Mouse (Mus musculus) erythroblast, embryonic 14.5 days (primary cell): Measurements from ENCODE around the gene Lamtor1. TPM values are rescaled to one million over a fixed set of nuclear protein-coding genes. Genes with fewer than 3 reads are reported as not detected.
"Not testable (repeated sequence)": the region's sequence is repeated elsewhere in the genome, so short reads cannot be mapped to it uniquely, and the experiment has no call there.

ENCODE experiments used
- H3K27me3 ChIP-seq: 2 replicates; pipeline ENCODE4 v1.6.1; 2012; ENCODE audit warnings: inconsistent platforms; ENCODE audit not compliant: control insufficient read depth
- H3K36me3 ChIP-seq: 2 replicates; pipeline ENCODE4 v1.6.1; 2012; ENCODE audit warnings: mild to moderate bottlenecking, inconsistent platforms; ENCODE audit not compliant: control insufficient read depth
- H3K4me1 ChIP-seq: 2 replicates; pipeline ENCODE4 v1.6.1; 2012; ENCODE audit warnings: inconsistent platforms; ENCODE audit not compliant: control insufficient read depth
- H3K4me3 ChIP-seq: replicated peaks from 2 replicates; pipeline ENCODE3; 2012; ENCODE audit warnings: moderate library complexity, mild to moderate bottlenecking, inconsistent platforms
- H3K9me3 ChIP-seq: 2 replicates; pipeline ENCODE4 v1.6.1; 2012; ENCODE audit warnings: low read length, inconsistent platforms, mixed read lengths; ENCODE audit not compliant: control insufficient read depth
- GATA1 ChIP-seq: IDR thresholded peaks from 2 replicates; pipeline ENCODE4 v1.6.1; 2012; ENCODE audit warnings: low read length, inconsistent platforms, mixed read lengths
- TAL1 ChIP-seq: IDR thresholded peaks from 3 replicates; pipeline ENCODE4 v1.6.1; 2012; ENCODE audit warnings: low read length, inconsistent platforms, mixed read lengths
- polyA plus RNA-seq: library from polyadenylated mRNA; stranded (reverse); fragments of >175 nt; gene quantifications from 2 replicates; pipeline ENCODE4 v1.2.3, GENCODE M21; 2012

Lamtor1 gene
- polyA plus RNA-seq, 1 experiment: 10.4 TPM

DNA sequence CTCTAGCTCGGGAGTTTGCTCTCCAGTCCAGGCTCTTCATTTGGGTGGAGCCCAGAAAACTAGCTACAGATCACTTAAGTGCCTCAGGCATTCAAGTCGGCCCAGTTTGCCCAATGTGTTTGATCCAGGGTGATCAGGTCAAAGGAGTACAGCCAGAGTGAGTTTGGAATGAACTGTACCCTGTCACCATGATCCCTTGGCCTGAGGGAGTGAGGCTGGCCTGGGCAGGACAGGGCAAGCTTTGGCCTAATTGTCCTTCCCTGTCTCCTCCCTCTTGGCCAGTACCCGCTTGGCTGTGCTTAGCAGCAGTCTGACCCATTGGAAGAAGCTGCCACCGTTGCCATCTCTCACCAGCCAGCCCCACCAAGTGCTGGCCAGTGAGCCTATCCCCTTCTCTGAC, 4.4 kb downstream of the Lamtor1 start:
- Histone ChIP-seq H3K4me3 (no peak overlapping the region), H3K27me3 (no peaks in the 10 kb centered on the region), H3K9me3 (no peaks in the 10 kb centered on the region), H3K36me3 (peaks cover 72% of the 10 kb centered on the region), H3K4me1 (peaks cover 37% of the 10 kb centered on the region)
- no peak for TF ChIP-seq TAL1
- TF ChIP-seq GATA1: no peak

DNA sequence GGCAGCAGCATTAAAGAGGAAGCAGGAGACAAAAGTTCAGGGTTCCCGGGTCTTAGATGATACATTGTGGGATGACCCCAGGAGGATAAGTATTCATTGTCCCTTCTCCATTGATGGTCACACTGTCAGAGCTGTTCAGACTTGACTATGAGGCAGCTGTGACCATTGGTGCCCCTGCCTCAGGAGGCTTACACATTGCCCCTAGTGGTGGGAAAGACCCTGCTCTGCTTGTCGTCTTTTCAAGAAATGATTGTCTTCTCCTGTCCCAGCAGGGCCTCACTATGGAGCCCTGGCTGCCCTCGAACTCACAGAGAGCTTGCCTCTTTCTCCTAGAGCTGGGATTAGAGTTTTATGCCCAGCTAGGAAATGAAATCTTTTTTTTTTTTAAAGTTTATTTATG, 6.3 kb downstream of the Lamtor1 start:
- H3K36me3 ChIP-seq: peaks cover 72% of the 10 kb centered on the region
- TF ChIP-seq TAL1: no peak
- no peak for TF ChIP-seq GATA1
- H3K4me3 ChIP-seq: no peak overlapping the region
- H3K27me3 ChIP-seq: no peaks in the 10 kb centered on the region
- peaks cover 24% of the 10 kb centered on the region for H3K4me1 ChIP-seq
- no peaks in the 10 kb centered on the region for H3K9me3 ChIP-seq

DNA sequence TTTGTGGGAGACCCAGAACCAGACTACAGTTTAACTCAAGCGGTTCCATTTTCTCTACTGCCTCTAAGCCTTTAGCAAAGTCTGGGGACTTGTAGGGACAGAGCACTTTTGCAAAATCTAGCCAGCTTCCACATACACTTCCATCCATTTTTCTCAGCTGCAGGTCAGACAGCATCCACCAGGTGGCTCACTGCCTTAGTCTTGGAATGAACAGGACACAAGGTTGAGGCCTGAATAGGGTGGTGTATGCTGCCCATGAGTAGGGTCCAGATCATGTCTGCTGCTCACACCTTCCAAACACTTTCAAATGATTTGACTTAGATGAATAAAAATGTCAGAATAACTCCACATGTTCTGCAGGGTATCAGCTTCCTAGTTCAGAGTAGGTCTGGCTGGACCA, 12.4 kb downstream of the Lamtor1 start:
- H3K36me3 ChIP-seq: peaks cover 16% of the 10 kb centered on the region
- H3K4me1 ChIP-seq: no peaks in the 10 kb centered on the region
- no peak overlapping the region for H3K4me3 ChIP-seq
- H3K9me3 ChIP-seq: no peaks in the 10 kb centered on the region
- H3K27me3 ChIP-seq: no peaks in the 10 kb centered on the region
- no peak for TF ChIP-seq TAL1
- TF ChIP-seq GATA1: no peak

DNA sequence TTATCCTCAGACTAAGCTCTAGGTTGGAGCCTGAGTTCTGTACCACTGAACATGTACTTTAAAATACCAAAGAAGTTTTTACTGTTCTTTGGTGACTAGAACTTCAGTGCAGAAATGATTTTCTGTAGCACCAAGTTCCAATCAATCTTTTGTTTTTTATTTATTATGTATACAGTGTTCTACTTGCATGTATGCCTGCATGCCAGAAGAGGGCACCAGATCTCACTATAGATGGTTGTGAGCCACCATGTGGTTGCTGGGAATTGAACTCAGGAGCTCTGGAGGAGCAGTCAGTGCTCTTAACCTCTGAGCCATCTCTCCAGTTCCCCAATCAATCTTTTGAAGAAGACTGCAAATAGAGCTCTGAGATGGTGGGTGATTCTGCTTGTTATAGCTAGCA, 20.2 kb downstream of the Lamtor1 start:
- not testable (repeated sequence) for H3K4me1 ChIP-seq, H3K9me3 ChIP-seq, H3K36me3 ChIP-seq, H3K4me3 ChIP-seq, H3K27me3 ChIP-seq

DNA sequence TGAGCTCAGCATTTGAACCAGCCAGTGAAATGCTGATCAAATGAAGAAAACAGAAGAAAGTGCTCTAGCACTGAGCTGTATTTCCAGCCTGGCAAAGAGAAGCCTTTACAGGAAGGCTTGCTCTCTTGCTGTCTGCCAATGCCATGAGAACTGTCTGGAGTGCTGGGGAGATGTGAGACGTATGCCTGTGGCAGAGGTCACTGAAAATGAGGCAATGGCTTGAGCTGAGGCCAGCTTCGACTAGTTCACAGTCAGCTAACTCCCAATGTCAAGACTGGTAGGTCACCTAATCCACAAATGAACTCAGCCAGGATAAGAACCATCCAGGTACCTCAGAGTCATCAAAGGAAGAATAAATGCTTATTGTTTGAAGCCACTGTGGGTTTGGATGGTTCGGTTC, 22.4 kb downstream of the Lamtor1 start:
- Histone ChIP-seq H3K36me3 (no peaks in the 10 kb centered on the region), H3K4me3 (no peak overlapping the region), H3K4me1 (peaks cover 20% of the 10 kb centered on the region), H3K27me3 (no peaks in the 10 kb centered on the region), H3K9me3 (no peaks in the 10 kb centered on the region)
- no peak for TF ChIP-seq TAL1
- TF ChIP-seq GATA1: no peak

DNA sequence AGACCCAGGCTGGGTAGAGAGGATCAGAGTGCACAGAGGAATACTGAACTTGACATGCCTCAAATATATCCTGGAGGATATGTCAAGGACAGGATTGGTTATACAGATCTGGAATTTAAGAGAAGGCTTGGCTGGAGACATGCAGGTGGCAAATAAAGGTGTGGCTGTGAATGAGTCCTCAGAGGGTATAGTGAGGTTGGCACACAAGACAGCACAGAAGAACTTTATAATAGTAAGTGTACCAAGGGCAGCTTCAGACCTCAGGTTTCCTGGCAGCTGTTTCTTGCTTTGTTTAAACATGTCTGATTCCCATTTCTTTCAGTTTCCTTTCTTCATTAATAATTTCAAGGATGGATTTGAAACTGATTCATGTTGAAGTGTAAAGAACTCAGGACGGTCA, 26.8 kb downstream of the Lamtor1 start:
- peaks cover 25% of the 10 kb centered on the region for H3K36me3 ChIP-seq
- no peaks in the 10 kb centered on the region for H3K9me3 ChIP-seq
- H3K27me3 ChIP-seq: no peaks in the 10 kb centered on the region
- H3K4me3 ChIP-seq: peak overlapping the region; percentile 99
- no peak for TF ChIP-seq GATA1
- TF ChIP-seq TAL1: no peak
- peaks cover 51% of the 10 kb centered on the region for H3K4me1 ChIP-seq

DNA sequence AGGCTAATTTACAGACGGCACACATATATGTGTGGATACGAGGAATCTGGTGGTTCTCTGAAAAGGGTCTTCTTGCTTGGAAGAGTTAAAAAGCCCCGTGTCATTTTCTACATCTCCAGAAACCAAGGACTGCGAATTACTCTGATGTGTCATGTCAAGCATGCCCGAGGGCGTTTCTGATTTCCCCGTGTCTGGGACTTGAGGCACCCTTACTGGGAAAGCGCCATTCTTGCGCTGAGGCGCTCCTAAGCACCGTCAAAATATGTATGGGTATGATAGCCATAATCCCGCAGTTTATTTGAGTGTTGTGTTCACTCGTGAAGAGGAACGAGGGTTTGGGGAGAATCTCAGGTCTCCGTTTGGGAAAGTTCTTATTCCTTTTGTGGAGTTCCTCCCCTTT, 27.6 kb downstream of the Lamtor1 start:
- no peaks in the 10 kb centered on the region for H3K9me3 ChIP-seq
- TF ChIP-seq GATA1 (no peak), TAL1 (no peak)
- peaks cover 56% of the 10 kb centered on the region for H3K4me1 ChIP-seq

DNA sequence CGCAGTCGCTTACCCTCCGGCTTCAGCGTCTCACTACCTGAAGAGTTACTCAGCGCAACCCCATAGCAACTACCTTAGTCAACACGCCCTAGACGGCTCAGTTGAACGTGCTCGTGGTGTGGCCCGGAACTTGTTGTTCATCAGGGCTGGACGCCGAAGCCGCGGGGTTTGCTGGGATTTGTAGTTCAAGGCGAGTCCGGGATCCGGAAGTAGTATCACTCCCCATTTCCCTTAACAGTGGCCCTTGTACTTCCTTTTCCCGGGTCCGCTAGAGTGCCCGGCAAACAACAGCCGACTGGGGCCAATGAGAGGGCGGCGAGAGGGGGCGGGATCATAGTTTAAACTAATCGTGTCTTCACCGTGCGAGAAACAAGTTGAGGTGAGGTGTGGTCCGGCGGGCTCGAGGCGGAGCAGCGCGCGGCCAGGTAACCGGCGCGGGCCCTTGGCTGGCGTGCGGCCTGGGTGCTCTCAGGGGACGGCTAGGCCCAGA, 28.1 kb downstream of the Lamtor1 start, which contains the start of the genes Lrrc51 and Numa1:
Gene Lrrc51, minus strand, starts transcription at position 145 of the 490 bp plus-strand sequence.
Gene Numa1, plus strand, starts transcription at position 361 of the 490 bp plus-strand sequence.
- H3K27me3 ChIP-seq: no peaks in the 10 kb centered on the region
- TF ChIP-seq GATA1 (no peak), TAL1 (no peak)
- H3K9me3 ChIP-seq: no peaks in the 10 kb centered on the region
- peaks cover 60% of the 10 kb centered on the region for H3K4me1 ChIP-seq
- H3K4me3 ChIP-seq: peak within 1 kb of the TSS; percentile 99
- peaks cover 36% of the 10 kb centered on the region for H3K36me3 ChIP-seq

More for the DNA sequence above, 27.6 kb downstream of the Lamtor1 start:
- H3K36me3 ChIP-seq: peaks cover 31% of the 10 kb centered on the region
- H3K27me3 ChIP-seq: no peaks in the 10 kb centered on the region
- peak overlapping the region; percentile 99 for H3K4me3 ChIP-seq

DNA sequence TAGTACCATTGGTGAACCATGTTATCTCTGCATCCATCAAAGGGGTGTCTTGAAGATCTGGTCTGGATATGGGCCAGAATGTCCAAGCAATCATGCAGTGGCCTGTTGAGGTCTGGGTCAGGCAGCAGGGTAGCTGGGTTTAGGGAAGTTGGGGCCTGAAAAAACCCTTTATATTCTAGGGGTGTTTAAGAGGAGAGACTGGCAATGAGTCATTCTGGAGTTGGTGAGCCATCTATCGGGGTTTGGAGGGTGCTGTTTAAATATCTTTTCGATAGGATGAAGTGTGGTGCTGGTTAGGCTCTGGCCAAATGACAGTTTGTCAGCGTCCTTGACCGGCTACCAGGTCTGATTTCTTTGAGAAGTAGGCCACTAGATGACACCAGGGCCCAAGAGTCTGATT, 30.3 kb downstream of the Lamtor1 start:
- H3K9me3 ChIP-seq: no peaks in the 10 kb centered on the region
- H3K4me1 ChIP-seq: peaks cover 70% of the 10 kb centered on the region
- no peak for TF ChIP-seq TAL1
- H3K27me3 ChIP-seq: no peaks in the 10 kb centered on the region
- H3K36me3 ChIP-seq: peaks cover 55% of the 10 kb centered on the region
- H3K4me3 ChIP-seq: peak overlapping the region; percentile 99

DNA sequence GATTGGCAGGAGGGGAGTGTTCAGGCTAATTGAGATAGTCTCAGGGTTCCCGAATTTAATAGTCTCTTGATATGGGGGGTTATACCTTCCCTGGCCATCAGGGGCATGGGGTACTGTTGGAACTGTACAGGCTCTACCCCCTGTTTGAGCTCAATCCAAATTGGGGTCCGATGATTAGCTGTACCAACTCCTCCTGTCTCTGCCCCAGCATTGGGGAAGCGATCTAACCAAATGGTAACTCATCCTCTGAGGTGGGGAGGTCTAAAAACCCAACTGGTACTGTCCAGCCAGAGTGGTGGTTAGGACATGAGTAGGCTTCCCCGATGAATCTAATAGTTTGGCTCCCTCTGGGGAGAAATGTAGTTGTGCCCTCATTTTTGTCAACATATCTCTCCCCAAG, 31.3 kb downstream of the Lamtor1 start:
- Histone ChIP-seq H3K4me1 (peaks cover 75% of the 10 kb centered on the region), H3K27me3 (no peaks in the 10 kb centered on the region), H3K4me3 (no peak overlapping the region), H3K36me3 (peaks cover 64% of the 10 kb centered on the region), H3K9me3 (no peaks in the 10 kb centered on the region)
- TF ChIP-seq TAL1: no peak
- no peak for TF ChIP-seq GATA1
